Mouse (Mus musculus) stomach, embryonic 16.5 days (tissue): ENCODE data around the gene Ccdc85a. TPM values are rescaled to one million over a fixed set of nuclear protein-coding genes. Genes with fewer than 3 reads are reported as not detected.
"Not testable (repeated sequence)": the region's sequence is repeated elsewhere in the genome, so short reads cannot be mapped to it uniquely, and the experiment has no call there.

Experiments used
- ATAC-seq: fragments of 200-750 bp; cut with Nextera tagmentation; 2 replicates; pipeline ENCODE4 v1.8.0; 2017; ENCODE audit warnings: moderate number of reproducible peaks, moderate TSS enrichment; ENCODE audit not compliant: insufficient read depth, low FRiP score
- H3K27ac ChIP-seq: fragments of 300-500 bp; sonication (generic); 2 replicates; pipeline ENCODE4 v1.5.1; 2014; ENCODE audit warnings: low read length
- H3K27me3 ChIP-seq: fragments of 300-500 bp; sonication (generic); 2 replicates; pipeline ENCODE4 v1.6.1; 2014; ENCODE audit warnings: low read length, control low read depth, mixed read lengths; ENCODE audit not compliant: control insufficient read depth, insufficient read depth
- H3K36me3 ChIP-seq: fragments of 300-500 bp; sonication (generic); 2 replicates; pipeline ENCODE4 v1.6.1; 2014; ENCODE audit warnings: low read length; ENCODE audit not compliant: control insufficient read depth, insufficient read depth
- H3K4me1 ChIP-seq: fragments of 300-500 bp; sonication (generic); 2 replicates; pipeline ENCODE4 v1.6.1; 2014; ENCODE audit warnings: low read length, control low read depth, mixed read lengths; ENCODE audit not compliant: control insufficient read depth, insufficient read depth
- H3K4me2 ChIP-seq: fragments of 300-500 bp; sonication (generic); 2 replicates; pipeline ENCODE4 v1.6.1; 2014; ENCODE audit warnings: low read depth, low read length, mixed read lengths
- H3K4me3 ChIP-seq: fragments of 300-500 bp; sonication (generic); replicated peaks from 2 replicates; pipeline ENCODE4 v1.5.1; 2014; ENCODE audit warnings: mild to moderate bottlenecking, low read length
- H3K9ac ChIP-seq: fragments of 300-500 bp; sonication (generic); 2 replicates; pipeline ENCODE4 v1.6.1; 2014; ENCODE audit warnings: low read length
- H3K9me3 ChIP-seq: fragments of 300-500 bp; sonication (generic); replicated peaks from 2 replicates; pipeline ENCODE4 v1.6.1; 2016; ENCODE audit warnings: low read length, control low read depth; ENCODE audit not compliant: control insufficient read depth
- WGBS: fragments of 180-500 bp; shearing (Covaris S2); extraction: QIAGEN DNeasy Blood & Tissue Kit; methylation state at CpG from one replicate; pipeline ENCODE4 v1.1.7; 2014; 5-methylcytosine and 5-hydroxymethylcytosine counted together
- polyA plus RNA-seq: library from polyadenylated mRNA; unstranded; fragments of >200 nt; fragmentation: Nextera tagmentation; extraction: Ambion mirVana; gene quantifications from 2 replicates; pipeline ENCODE4 v1.2.1, GENCODE M21; 2015

The Ccdc85a gene
- polyA plus RNA-seq, 1 experiment from 2014 or later = 1.5 TPM

DNA sequence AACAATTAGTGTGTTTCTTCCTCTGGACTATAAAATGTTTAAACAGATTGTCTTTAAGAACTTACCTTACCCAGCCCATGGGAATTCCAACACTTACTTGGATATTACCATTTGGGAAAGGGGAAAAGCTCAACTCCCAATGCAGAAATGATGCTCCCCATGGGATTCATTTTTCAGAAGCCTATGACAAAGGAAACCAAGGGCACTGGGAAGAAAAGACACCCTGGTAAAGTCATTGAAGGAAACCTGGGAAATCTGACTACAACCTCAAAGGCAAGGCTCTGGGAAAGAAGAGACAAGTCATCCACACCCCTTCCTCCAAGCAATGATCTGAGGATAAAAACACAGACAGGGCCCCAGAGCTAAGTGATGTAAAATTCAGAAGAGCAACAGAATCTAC, 118.4 kb downstream of the Ccdc85a start:
- Histone ChIP-seq H3K4me2 (no peak overlapping the region), H3K27me3 (no peaks in the 10 kb centered on the region), H3K27ac (no peak overlapping the region), H3K4me1 (no peaks in the 10 kb centered on the region), H3K4me3 (no peak overlapping the region), H3K36me3 (no peaks in the 10 kb centered on the region), H3K9ac (no peak overlapping the region), H3K9me3 (no peaks in the 10 kb centered on the region)
- ATAC-seq = no peak

- Histone ChIP-seq H3K27ac (no peak overlapping the region), H3K4me2 (no peak overlapping the region)
- 88% methylated on average over 1 of the region's 1 CpGs for WGBS
These were observed 119.2 kb downstream of the Ccdc85a start for GRCm38 (mm10) chr11:28464926-28465325.

GRCm38 (mm10) chr11:28459165-28459564, 125.0 kb downstream of the Ccdc85a start:
- Histone ChIP-seq H3K27ac (no peak overlapping the region), H3K4me1 (no peaks in the 10 kb centered on the region), H3K9me3 (no peaks in the 10 kb centered on the region), H3K36me3 (no peaks in the 10 kb centered on the region), H3K9ac (no peak overlapping the region), H3K4me2 (no peak overlapping the region), H3K4me3 (no peak overlapping the region), H3K27me3 (no peaks in the 10 kb centered on the region)
- ATAC-seq = no peak
- 73% methylated on average over 1 of the region's 1 CpGs for WGBS

More at GRCm38 (mm10) chr11:28464926-28465325, 119.2 kb downstream of the Ccdc85a start:
- ATAC-seq = no peak
- Histone ChIP-seq H3K9me3 (no peaks in the 10 kb centered on the region), H3K27me3 (no peaks in the 10 kb centered on the region), H3K4me1 (no peaks in the 10 kb centered on the region), H3K36me3 (no peaks in the 10 kb centered on the region), H3K4me3 (no peak overlapping the region), H3K9ac (no peak overlapping the region)

GRCm38 (mm10) chr11:28439877-28440276, 144.2 kb downstream of the Ccdc85a start:
- no peaks in the 10 kb centered on the region for H3K27me3 ChIP-seq
- ATAC-seq = no peak
- H3K4me3 ChIP-seq = no peak overlapping the region
- no peaks in the 10 kb centered on the region for H3K36me3 ChIP-seq
- H3K9me3 ChIP-seq = no peaks in the 10 kb centered on the region
- H3K9ac ChIP-seq = no peak overlapping the region
- H3K4me2 ChIP-seq = no peak overlapping the region
- no peak overlapping the region for H3K27ac ChIP-seq
- no peaks in the 10 kb centered on the region for H3K4me1 ChIP-seq

- WGBS = 85% methylated on average over 2 of the region's 2 CpGs
- Histone ChIP-seq H3K4me1 (no peaks in the 10 kb centered on the region), H3K4me2 (no peak overlapping the region), H3K4me3 (no peak overlapping the region), H3K27ac (no peak overlapping the region), H3K9me3 (no peaks in the 10 kb centered on the region), H3K9ac (no peak overlapping the region), H3K36me3 (no peaks in the 10 kb centered on the region), H3K27me3 (no peaks in the 10 kb centered on the region)
- ATAC-seq = no peak
These were observed 161.5 kb downstream of the Ccdc85a start for GRCm38 (mm10) chr11:28422451-28423231.

DNA sequence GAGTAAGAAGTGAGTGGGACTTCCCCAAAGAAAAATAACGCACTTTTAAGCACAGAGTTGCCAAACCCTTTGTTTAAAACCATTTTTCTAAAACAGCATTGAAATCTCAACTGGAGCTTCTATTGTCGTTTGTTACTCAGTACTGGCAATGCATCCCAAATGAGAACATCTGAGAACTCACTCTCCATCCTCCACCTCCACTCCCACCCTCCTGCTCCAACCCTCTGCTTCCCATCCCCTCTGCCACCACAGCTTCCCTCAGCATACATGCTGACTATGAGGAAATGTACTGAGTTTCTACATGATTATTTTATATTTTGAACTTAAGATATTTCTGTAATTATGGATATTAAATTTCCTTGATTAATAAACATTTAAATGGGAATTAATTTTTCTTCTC, 168.3 kb downstream of the Ccdc85a start:
- no peak for ATAC-seq
- Histone ChIP-seq H3K9me3 (no peaks in the 10 kb centered on the region), H3K9ac (no peak overlapping the region), H3K4me2 (no peak overlapping the region), H3K27me3 (no peaks in the 10 kb centered on the region), H3K4me1 (no peaks in the 10 kb centered on the region), H3K36me3 (no peaks in the 10 kb centered on the region), H3K27ac (no peak overlapping the region), H3K4me3 (no peak overlapping the region)
- WGBS = 70% methylated on average over 2 of the region's 2 CpGs

GRCm38 (mm10) chr11:28409880-28410279, 174.2 kb downstream of the Ccdc85a start:
- H3K4me2 ChIP-seq, H3K27me3 ChIP-seq, H3K27ac ChIP-seq, H3K4me1 ChIP-seq, H3K36me3 ChIP-seq, H3K9ac ChIP-seq, H3K4me3 ChIP-seq, H3K9me3 ChIP-seq, ATAC-seq: not testable (repeated sequence)
- 75% methylated on average over 2 of the region's 2 CpGs for WGBS

GRCm38 (mm10) chr11:28397166-28397565, 187.0 kb downstream of the Ccdc85a start:
- Histone ChIP-seq H3K36me3 (no peaks in the 10 kb centered on the region), H3K4me1 (no peaks in the 10 kb centered on the region), H3K9ac (no peak overlapping the region), H3K27ac (no peak overlapping the region), H3K4me2 (no peak overlapping the region), H3K9me3 (no peaks in the 10 kb centered on the region), H3K4me3 (no peak overlapping the region), H3K27me3 (no peaks in the 10 kb centered on the region)
- 54% methylated on average over 1 of the region's 1 CpGs for WGBS
- ATAC-seq = no peak

DNA sequence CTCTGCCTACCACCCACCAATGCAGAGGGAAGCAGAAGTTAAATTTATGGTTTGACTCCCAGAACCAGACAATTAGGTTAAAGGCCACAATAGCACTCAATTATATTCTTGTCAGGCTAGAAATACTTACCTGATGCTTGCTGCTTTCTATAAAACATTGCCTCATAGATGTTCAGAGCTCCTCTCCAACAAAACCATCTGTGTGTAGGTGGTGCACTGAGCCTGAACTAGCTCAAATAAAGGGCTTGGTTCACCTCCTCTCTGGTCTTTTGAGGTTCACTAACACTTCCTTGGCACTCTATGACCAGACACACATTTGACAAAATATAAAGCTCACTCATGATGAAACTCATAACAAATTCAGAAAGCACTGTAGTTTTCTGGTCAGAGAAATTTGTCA, 208.2 kb downstream of the Ccdc85a start:
- H3K27ac ChIP-seq = no peak overlapping the region
- no peak overlapping the region for H3K9ac ChIP-seq
- H3K36me3 ChIP-seq = no peaks in the 10 kb centered on the region
- H3K4me2 ChIP-seq = no peak overlapping the region
- H3K4me1 ChIP-seq = no peaks in the 10 kb centered on the region
- no peak for ATAC-seq
- H3K27me3 ChIP-seq = no peaks in the 10 kb centered on the region
- H3K9me3 ChIP-seq = no peaks in the 10 kb centered on the region
- H3K4me3 ChIP-seq = no peak overlapping the region
